Mouse (Mus musculus) liver, adult 2 months (tissue): ENCODE results near the gene Slc25a22. TPM values are rescaled to one million over a fixed set of nuclear protein-coding genes. Genes with fewer than 3 reads are reported as not detected.

Experiments used
- DNase-seq: peaks from one replicate; pipeline ENCODE4 v3.0.0-alpha.2; 2011; ENCODE audit warnings: low read depth, low spot score; ENCODE audit errors: extremely low read depth
- H3K27ac ChIP-seq: fragments of 200-500 bp; replicated peaks from 2 replicates; pipeline ENCODE4 v1.5.1; 2012; ENCODE audit warnings: low read depth, mild to moderate bottlenecking, control low read depth, inconsistent platforms, low read length; ENCODE audit not compliant: insufficient read depth
- H3K27me3 ChIP-seq: fragments of 200-500 bp; 2 replicates; pipeline ENCODE4 v1.6.1; 2012; ENCODE audit warnings: mild to moderate bottlenecking, moderate library complexity, low read length, inconsistent platforms; ENCODE audit not compliant: control insufficient read depth, insufficient read depth
- H3K36me3 ChIP-seq: fragments of 200-500 bp; 2 replicates; pipeline ENCODE4 v1.6.1; 2012; ENCODE audit warnings: low read length, inconsistent platforms; ENCODE audit not compliant: control insufficient read depth, insufficient read depth
- H3K4me1 ChIP-seq: fragments of 200-500 bp; 2 replicates; pipeline ENCODE4 v1.6.1; 2011; ENCODE audit warnings: low read length; ENCODE audit not compliant: control insufficient read depth, insufficient read depth
- H3K4me3 ChIP-seq: fragments of 200-500 bp; 2 replicates; pipeline ENCODE4 v1.5.1; 2011; ENCODE audit warnings: low read depth, mild to moderate bottlenecking, control low read depth, low read length, moderate library complexity; ENCODE audit not compliant: insufficient read depth
- H3K79me2 ChIP-seq: fragments of 200-500 bp; 2 replicates; pipeline ENCODE4 v1.6.1; 2012; ENCODE audit warnings: inconsistent platforms, mild to moderate bottlenecking, low read length, moderate library complexity; ENCODE audit not compliant: control insufficient read depth, insufficient read depth
- H3K9ac ChIP-seq: fragments of 200-500 bp; 2 replicates; pipeline ENCODE4 v1.6.1; 2012; ENCODE audit warnings: low read depth, mild to moderate bottlenecking, control low read depth, inconsistent platforms, low read length
- CTCF ChIP-seq: fragments of 200-500 bp; IDR thresholded peaks from 2 replicates; pipeline ENCODE4 v1.5.1; 2011; ENCODE audit warnings: low read depth, low read length, control low read depth
- POLR2A ChIP-seq: fragments of 200-500 bp; IDR thresholded peaks from 2 replicates; pipeline ENCODE4 v1.6.1; 2011; ENCODE audit warnings: low read length, control low read depth; ENCODE audit not compliant: insufficient read depth; ENCODE audit errors: extremely low read depth
- WGBS: fragments of 180-500 bp; shearing (Covaris S2); methylation state at CpG from one replicate; pipeline ENCODE4 v1.1.7; 2018; 5-methylcytosine and 5-hydroxymethylcytosine counted together
- polyA plus RNA-seq: library from polyadenylated mRNA; depleted of rRNA; stranded (reverse); fragments of >200 nt; gene quantifications from 2 replicates; pipeline ENCODE4 v1.2.3, GENCODE M21; 2012
- total RNA-seq: library from RNA; depleted of rRNA; stranded (reverse); fragments of >200 nt; gene quantifications from 2 replicates; pipeline ENCODE4 v1.2.3, GENCODE M21; 2014

Gene Slc25a22
- total and polyA plus RNA-seq, 2 experiments, result 26.1 to 345 TPM

- under 1% methylated on average over 25 of the region's 25 CpGs for WGBS
- Histone ChIP-seq H3K27ac (peak within 1 kb of the TSS; percentile 57), H3K4me1 (peaks cover 19% of the 10 kb centered on the region), H3K27me3 (no peaks in the 10 kb centered on the region), H3K79me2 (peaks cover 4% of the 10 kb centered on the region; the same call in 1 of the 2 replicates), H3K36me3 (peaks cover 2% of the 10 kb centered on the region; the same call in 1 of the 2 replicates), H3K4me3 (peak within 1 kb of the TSS; percentile 45), H3K9ac (peak within 1 kb of the TSS; percentile 69)
- no peak for TF ChIP-seq POLR2A
- TF ChIP-seq CTCF, result no peak
- peak; percentile 58 for DNase-seq
These were observed 6.1 kb upstream of the Slc25a22 start, which contains the start of gene Pidd1 for GRCm38 (mm10) chr7:141443828-141444237. TSS of gene Pidd1 (minus strand) at chr7:141444025.

- Histone ChIP-seq H3K27ac (peak overlapping the region; percentile 17), H3K36me3 (0 out of 2 replicates have a peak, but pooled peaks cover under 1% of the 10 kb centered on the region), H3K79me2 (peaks cover 4% of the 10 kb centered on the region; the same call in 1 of the 2 replicates), H3K4me1 (peaks cover 15% of the 10 kb centered on the region), H3K4me3 (peak overlapping the region; percentile 38), H3K27me3 (no peaks in the 10 kb centered on the region), H3K9ac (peak overlapping the region; percentile 46)
- 22% methylated on average over 12 of the region's 12 CpGs for WGBS
- DNase-seq, result peak; percentile 51
- peak; percentile 23; the same call in 1 of the 2 replicates for TF ChIP-seq CTCF
- TF ChIP-seq POLR2A, result no peak
These were observed 5.6 kb upstream of the Slc25a22 start for GRCm38 (mm10) chr7:141443081-141443821.

- Histone ChIP-seq H3K4me1 (peaks cover 15% of the 10 kb centered on the region), H3K9ac (no peak overlapping the region), H3K79me2 (no peaks in the 10 kb centered on the region; the same call in 1 of the 2 replicates), H3K4me3 (no peak overlapping the region), H3K27me3 (no peaks in the 10 kb centered on the region), H3K27ac (no peak overlapping the region), H3K36me3 (no peaks in the 10 kb centered on the region)
- TF ChIP-seq POLR2A (no peak), CTCF (no peak)
- WGBS, result 97% methylated on average over 13 of the region's 13 CpGs
- no peak for DNase-seq
These were observed 4.5 kb upstream of the Slc25a22 start for GRCm38 (mm10) chr7:141442199-141442598.

GRCm38 (mm10) chr7:141441460-141441859 lies 3.8 kb upstream of the Slc25a22 start:
- Histone ChIP-seq H3K4me3 (no peak overlapping the region), H3K27ac (no peak overlapping the region), H3K36me3 (no peaks in the 10 kb centered on the region), H3K4me1 (peaks cover 15% of the 10 kb centered on the region), H3K27me3 (no peaks in the 10 kb centered on the region), H3K79me2 (no peaks in the 10 kb centered on the region; the same call in 1 of the 2 replicates), H3K9ac (no peak overlapping the region)
- 97% methylated on average over 9 of the region's 9 CpGs for WGBS
- no peak for TF ChIP-seq CTCF
- no peak for TF ChIP-seq POLR2A
- DNase-seq, result no peak

GRCm38 (mm10) chr7:141440613-141441012 lies 2.9 kb upstream of the Slc25a22 start:
- Histone ChIP-seq H3K27ac (no peak overlapping the region), H3K4me3 (no peak overlapping the region), H3K9ac (no peak overlapping the region), H3K27me3 (no peaks in the 10 kb centered on the region), H3K79me2 (no peaks in the 10 kb centered on the region; the same call in 1 of the 2 replicates), H3K4me1 (peaks cover 21% of the 10 kb centered on the region), H3K36me3 (no peaks in the 10 kb centered on the region)
- TF ChIP-seq POLR2A, result no peak
- peak; percentile 77 for TF ChIP-seq CTCF
- 8% methylated on average over 6 of the region's 6 CpGs for WGBS
- DNase-seq, result peak; percentile 57

GRCm38 (mm10) chr7:141439811-141440210 lies 2.1 kb upstream of the Slc25a22 start:
- Histone ChIP-seq H3K27ac (no peak overlapping the region), H3K4me1 (peaks cover 24% of the 10 kb centered on the region), H3K79me2 (no peaks in the 10 kb centered on the region; the same call in 1 of the 2 replicates), H3K36me3 (no peaks in the 10 kb centered on the region), H3K27me3 (no peaks in the 10 kb centered on the region), H3K9ac (no peak overlapping the region), H3K4me3 (no peak overlapping the region)
- DNase-seq, result no peak
- 97% methylated on average over 11 of the region's 11 CpGs for WGBS
- TF ChIP-seq POLR2A (no peak), CTCF (no peak)
